Mouse (Mus musculus) fat pad, adult 2 months (tissue): ENCODE results near the gene Nol7.

Experiments
- DNase-seq: peaks from one replicate; pipeline ENCODE4 v3.0.0-alpha.2; 2011; ENCODE audit warnings: low read depth, low spot score; ENCODE audit errors: extremely low read depth

Nol7 gene

GRCm38 (mm10) chr13:43398297-43399080 lies at the start of gene Nol7:
Gene Nol7 (plus strand): TSS chr13:43398390.
- no peak for DNase-seq

GRCm38 (mm10) chr13:43349376-43349775 lies 48.8 kb upstream of the Nol7 start:
- DNase-seq: no peak

- DNase-seq: no peak
These were observed 47.6 kb upstream of the Nol7 start for GRCm38 (mm10) chr13:43350489-43351169.

GRCm38 (mm10) chr13:43353356-43353755 lies 44.8 kb upstream of the Nol7 start:
- no peak for DNase-seq

GRCm38 (mm10) chr13:43354362-43354761 lies 43.8 kb upstream of the Nol7 start:
- DNase-seq: no peak

GRCm38 (mm10) chr13:43356346-43357125 lies 41.7 kb upstream of the Nol7 start:
- DNase-seq: no peak

- DNase-seq: no peak
These were observed 37.7 kb upstream of the Nol7 start for GRCm38 (mm10) chr13:43360534-43360933.

- DNase-seq: no peak
These were observed 35.8 kb upstream of the Nol7 start for GRCm38 (mm10) chr13:43362353-43362752.

GRCm38 (mm10) chr13:43364985-43365824 lies 33.0 kb upstream of the Nol7 start, which contains the start of gene Sirt5:
Gene Sirt5 (plus strand): TSS chr13:43365496.
- DNase-seq: no peak

GRCm38 (mm10) chr13:43365825-43366184 lies 32.4 kb upstream of the Nol7 start:
- DNase-seq: no peak

- no peak for DNase-seq
These were observed 28.1 kb upstream of the Nol7 start for GRCm38 (mm10) chr13:43370063-43370462.

GRCm38 (mm10) chr13:43372892-43373291 lies 25.3 kb upstream of the Nol7 start:
- DNase-seq: no peak

- DNase-seq: no peak
These were observed 24.0 kb upstream of the Nol7 start for GRCm38 (mm10) chr13:43374205-43374604.

GRCm38 (mm10) chr13:43374918-43375432 lies 23.2 kb upstream of the Nol7 start:
- DNase-seq: no peak

- DNase-seq: no peak
These were observed 18.2 kb upstream of the Nol7 start for GRCm38 (mm10) chr13:43379989-43380388.

GRCm38 (mm10) chr13:43385321-43385720 lies 12.9 kb upstream of the Nol7 start:
- no peak for DNase-seq

GRCm38 (mm10) chr13:43397700-43398296 lies 392 bp upstream of the Nol7 start:
- DNase-seq: no peak

- DNase-seq: no peak
These were observed 1.4 kb downstream of the Nol7 start for GRCm38 (mm10) chr13:43399576-43399975.

GRCm38 (mm10) chr13:43412311-43412710 lies 14.1 kb downstream of the Nol7 start:
- no peak for DNase-seq

GRCm38 (mm10) chr13:43413611-43414010 lies 15.4 kb downstream of the Nol7 start:
- DNase-seq: no peak
